Mouse (Mus musculus) cerebellum, adult 2 months (tissue): Measurements from ENCODE around the gene Phc2. TPM values are rescaled to one million over a fixed set of nuclear protein-coding genes. Genes with fewer than 3 reads are reported as not detected.
A peak's percentile ranks its signal among the peaks of the same experiment; 100 is the strongest.

Source experiments
- DNase-seq, 2 experiments: peaks; one replicate each; pipeline ENCODE4 v3.0.0; 2021
- H3K27ac ChIP-seq: fragments of 200-500 bp; 2 replicates; pipeline ENCODE4 v1.5.1; 2012; ENCODE audit warnings: low read length, control low read depth, inconsistent platforms; ENCODE audit not compliant: insufficient read depth
- H3K27me3 ChIP-seq: fragments of 200-500 bp; 2 replicates; pipeline ENCODE4 v1.6.1; 2012; ENCODE audit warnings: inconsistent platforms, mild to moderate bottlenecking, low read length, moderate library complexity; ENCODE audit not compliant: control insufficient read depth, insufficient read depth
- H3K4me1 ChIP-seq: fragments of 200-500 bp; 2 replicates; pipeline ENCODE4 v1.6.1; 2011; ENCODE audit warnings: low read length; ENCODE audit not compliant: control insufficient read depth, insufficient read depth
- H3K4me3 ChIP-seq: fragments of 200-500 bp; replicated peaks from 2 replicates; pipeline ENCODE3; 2011; ENCODE audit warnings: mild to moderate bottlenecking, low read depth, low read length, control low read depth; ENCODE audit not compliant: insufficient read depth
- CTCF ChIP-seq: fragments of 200-500 bp; IDR thresholded peaks from 2 replicates; pipeline ENCODE4 v1.5.1; 2011; ENCODE audit warnings: low read depth, mild to moderate bottlenecking, control low read depth, low read length, moderate library complexity, borderline replicate concordance; ENCODE audit not compliant: insufficient read depth
- POLR2A ChIP-seq: fragments of 200-500 bp; IDR thresholded peaks from 2 replicates; pipeline ENCODE4 v1.6.1; 2011; ENCODE audit warnings: low read length, control low read depth, borderline replicate concordance; ENCODE audit not compliant: insufficient read depth
- WGBS: fragments of 180-500 bp; shearing (Covaris S2); methylation state at CpG from one replicate; pipeline ENCODE4 v1.1.7; 2018; 5-methylcytosine and 5-hydroxymethylcytosine counted together
- polyA plus RNA-seq: library from polyadenylated mRNA; depleted of rRNA; stranded (reverse); fragments of >200 nt; gene quantifications from 2 replicates; pipeline ENCODE4 v1.2.3, GENCODE M21; 2012; rRNA removed

The Phc2 gene
- polyA plus RNA-seq, 1 experiment, result 133 TPM

- Histone ChIP-seq H3K27me3 (no peaks in the 10 kb centered on the region), H3K27ac (no peak overlapping the region), H3K4me1 (peaks cover 6% of the 10 kb centered on the region; the same call in 1 of the 2 replicates), H3K4me3 (no peak overlapping the region)
- WGBS, result 95% methylated on average over 4 of the region's 4 CpGs
- no peak for DNase-seq
- TF ChIP-seq CTCF (no peak), POLR2A (no peak)
Measured at GRCm38 (mm10) chr4:128788108-128788507, 133.6 kb downstream of the Phc2 start.

GRCm38 (mm10) chr4:128789646-128790045, 135.1 kb downstream of the Phc2 start:
- TF ChIP-seq POLR2A (no peak), CTCF (no peak)
- 65% methylated on average over 18 of the region's 18 CpGs for WGBS
- Histone ChIP-seq H3K4me1 (peaks cover 13% of the 10 kb centered on the region), H3K27ac (no peak overlapping the region), H3K27me3 (no peaks in the 10 kb centered on the region), H3K4me3 (no peak overlapping the region)
- DNase-seq, result no peak

- Histone ChIP-seq H3K4me1 (peaks cover 22% of the 10 kb centered on the region), H3K4me3 (no peak overlapping the region), H3K27me3 (no peaks in the 10 kb centered on the region), H3K27ac (no peak overlapping the region)
- TF ChIP-seq CTCF (no peak), POLR2A (no peak)
- DNase-seq, result no peak
- WGBS, result 62% methylated on average over 1 of the region's 1 CpGs
Measured at GRCm38 (mm10) chr4:128793710-128794109, 139.2 kb downstream of the Phc2 start.

GRCm38 (mm10) chr4:128794198-128794597, 139.7 kb downstream of the Phc2 start:
- Histone ChIP-seq H3K4me1 (peaks cover 22% of the 10 kb centered on the region), H3K27ac (no peak overlapping the region), H3K4me3 (no peak overlapping the region), H3K27me3 (no peaks in the 10 kb centered on the region)
- TF ChIP-seq CTCF (no peak), POLR2A (no peak)
- WGBS, result 25% methylated on average over 8 of the region's 8 CpGs
- peak; percentile 51 to 53 for DNase-seq

- 27% methylated on average over 9 of the region's 9 CpGs for WGBS
- H3K4me1 ChIP-seq, result peaks cover 22% of the 10 kb centered on the region
- no peak overlapping the region for H3K27ac ChIP-seq
Measured at GRCm38 (mm10) chr4:128795596-128795995, 141.1 kb downstream of the Phc2 start.

GRCm38 (mm10) chr4:128796788-128797187, 142.3 kb downstream of the Phc2 start:
- Histone ChIP-seq H3K4me3 (no peak overlapping the region), H3K27me3 (no peaks in the 10 kb centered on the region), H3K27ac (no peak overlapping the region), H3K4me1 (peaks cover 23% of the 10 kb centered on the region)
- DNase-seq, result no peak
- TF ChIP-seq CTCF (no peak), POLR2A (no peak)
- 40% methylated on average over 8 of the region's 8 CpGs for WGBS

More at GRCm38 (mm10) chr4:128795596-128795995, 141.1 kb downstream of the Phc2 start:
- Histone ChIP-seq H3K27me3 (no peaks in the 10 kb centered on the region), H3K4me3 (no peak overlapping the region)
- DNase-seq, result no peak
- no peak for TF ChIP-seq CTCF
- TF ChIP-seq POLR2A, result no peak

- 68% methylated on average over 9 of the region's 9 CpGs for WGBS
- Histone ChIP-seq H3K4me1 (peaks cover 34% of the 10 kb centered on the region), H3K27ac (no peak overlapping the region), H3K4me3 (no peak overlapping the region), H3K27me3 (no peaks in the 10 kb centered on the region)
- no peak for TF ChIP-seq CTCF
- TF ChIP-seq POLR2A, result no peak
- DNase-seq, result no peak
Measured at GRCm38 (mm10) chr4:128801675-128802465, 147.4 kb downstream of the Phc2 start.

Other genes starting within 250 kb of the Phc2 start
- 4.9 and 5.2 TPM in 2 replicates for gene Zscan20, start 44.6 kb upstream of the Phc2 start, polyA plus RNA-seq
- gene Tlr12, start 36.1 kb upstream of the Phc2 start, polyA plus RNA-seq, result 0.49 and 0.52 TPM in 2 replicates
- gene A3galt2, start 100.7 kb downstream of the Phc2 start, polyA plus RNA-seq, result 1.9 and 2.4 TPM in 2 replicates
- 24.8 and 25.5 TPM in 2 replicates for gene Zfp362, start 151.3 kb downstream of the Phc2 start, polyA plus RNA-seq
- gene Trim62, start 228.9 kb downstream of the Phc2 start, polyA plus RNA-seq, result 107 and 129 TPM in 2 replicates